Mouse (Mus musculus) kidney, adult 2 months (tissue): ENCODE measurements around the gene Psat1.

Experiments used
- CTCF ChIP-seq: fragments of 200-500 bp; conservative IDR thresholded peaks from 2 replicates; pipeline ENCODE4 v1.5.1; 2011; ENCODE audit warnings: low read depth, mild to moderate bottlenecking, control low read depth, low read length, moderate library complexity, mixed read lengths; ENCODE audit not compliant: insufficient read depth, insufficient read length
- POLR2A ChIP-seq: fragments of 200-500 bp; IDR thresholded peaks from one replicate; pipeline ENCODE4 v1.6.1; 2011; ENCODE audit warnings: low read depth, low read length, control low read depth

DNA sequence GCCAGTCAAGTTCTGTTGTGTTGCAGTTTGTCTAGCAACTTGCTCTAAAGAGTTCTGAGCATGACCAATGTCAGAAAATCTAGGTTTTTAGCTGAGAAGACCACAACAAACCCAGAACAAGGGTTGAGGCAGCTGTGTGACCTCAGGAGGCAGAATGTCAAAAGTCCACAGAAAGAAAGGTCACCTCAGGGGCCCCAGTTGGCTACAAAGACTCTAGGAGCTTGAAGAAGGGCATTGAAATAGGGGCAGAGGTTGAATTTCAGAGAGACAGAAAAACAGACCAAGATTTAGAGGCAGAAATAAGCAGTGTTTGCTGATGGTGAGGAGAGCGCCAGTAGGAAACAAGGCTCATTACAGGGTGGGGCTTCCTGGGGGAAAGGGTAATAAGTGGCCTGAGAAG, 81.0 kb downstream of the Psat1 start:
- TF ChIP-seq CTCF (no peak), POLR2A (no peak)
